Mouse (Mus musculus) lung, embryonic 16.5 days (tissue): ENCODE results near the gene Pnp2. TPM values are rescaled to one million over a fixed set of nuclear protein-coding genes. Genes with fewer than 3 reads are reported as not detected.
"Not testable (repeated sequence)": the region's sequence is repeated elsewhere in the genome, so short reads cannot be mapped to it uniquely, and the experiment has no call there.

ENCODE experiments used
- ATAC-seq: fragments of 200-750 bp; cut with Nextera tagmentation; 2 replicates; pipeline ENCODE4 v1.8.0; 2017; ENCODE audit warnings: low read depth, mild to moderate bottlenecking, moderate library complexity
- H3K27ac ChIP-seq: fragments of 300-500 bp; sonication (generic); 2 replicates; pipeline ENCODE4 v1.5.1; 2014; ENCODE audit warnings: mild to moderate bottlenecking, control low read depth, low read length
- H3K27me3 ChIP-seq: fragments of 300-500 bp; sonication (generic); 2 replicates; pipeline ENCODE4 v1.6.1; 2014; ENCODE audit warnings: low read depth, low read length, mixed read lengths; ENCODE audit not compliant: control insufficient read depth, insufficient read depth
- H3K36me3 ChIP-seq: fragments of 300-500 bp; sonication (generic); 2 replicates; pipeline ENCODE4 v1.6.1; 2014; ENCODE audit warnings: low read length; ENCODE audit not compliant: control insufficient read depth, insufficient read depth
- H3K4me1 ChIP-seq: fragments of 300-500 bp; sonication (generic); replicated peaks from 2 replicates; pipeline ENCODE4 v1.6.1; 2014; ENCODE audit warnings: low read length, mixed read lengths; ENCODE audit not compliant: control insufficient read depth, insufficient read depth
- H3K4me2 ChIP-seq: fragments of 300-500 bp; sonication (generic); 2 replicates; pipeline ENCODE4 v1.6.1; 2014; ENCODE audit warnings: low read depth, low read length, control low read depth
- H3K4me3 ChIP-seq: fragments of 300-500 bp; sonication (generic); 2 replicates; pipeline ENCODE4 v1.5.1; 2014; ENCODE audit warnings: mild to moderate bottlenecking, low read length, control low read depth
- H3K9ac ChIP-seq: fragments of 300-500 bp; sonication (generic); 2 replicates; pipeline ENCODE4 v1.6.1; 2014; ENCODE audit warnings: low read length, control low read depth
- H3K9me3 ChIP-seq: fragments of 300-500 bp; sonication (generic); 2 replicates; pipeline ENCODE4 v1.6.1; 2016; ENCODE audit warnings: low read length; ENCODE audit not compliant: control insufficient read depth
- WGBS: fragments of 180-500 bp; shearing (Covaris S2); extraction: QIAGEN DNeasy Blood & Tissue Kit; methylation state at CpG from one replicate; pipeline ENCODE4 v1.1.7; 2014; 5-methylcytosine and 5-hydroxymethylcytosine counted together
- polyA plus RNA-seq: library from polyadenylated mRNA; unstranded; fragments of >200 nt; fragmentation: Nextera tagmentation; extraction: Ambion mirVana; gene quantifications from 2 replicates; pipeline ENCODE4 v1.2.1, GENCODE M21; 2015

Gene Pnp2
- polyA plus RNA-seq, 1 experiment from 2014 or later = 0.46 TPM

DNA sequence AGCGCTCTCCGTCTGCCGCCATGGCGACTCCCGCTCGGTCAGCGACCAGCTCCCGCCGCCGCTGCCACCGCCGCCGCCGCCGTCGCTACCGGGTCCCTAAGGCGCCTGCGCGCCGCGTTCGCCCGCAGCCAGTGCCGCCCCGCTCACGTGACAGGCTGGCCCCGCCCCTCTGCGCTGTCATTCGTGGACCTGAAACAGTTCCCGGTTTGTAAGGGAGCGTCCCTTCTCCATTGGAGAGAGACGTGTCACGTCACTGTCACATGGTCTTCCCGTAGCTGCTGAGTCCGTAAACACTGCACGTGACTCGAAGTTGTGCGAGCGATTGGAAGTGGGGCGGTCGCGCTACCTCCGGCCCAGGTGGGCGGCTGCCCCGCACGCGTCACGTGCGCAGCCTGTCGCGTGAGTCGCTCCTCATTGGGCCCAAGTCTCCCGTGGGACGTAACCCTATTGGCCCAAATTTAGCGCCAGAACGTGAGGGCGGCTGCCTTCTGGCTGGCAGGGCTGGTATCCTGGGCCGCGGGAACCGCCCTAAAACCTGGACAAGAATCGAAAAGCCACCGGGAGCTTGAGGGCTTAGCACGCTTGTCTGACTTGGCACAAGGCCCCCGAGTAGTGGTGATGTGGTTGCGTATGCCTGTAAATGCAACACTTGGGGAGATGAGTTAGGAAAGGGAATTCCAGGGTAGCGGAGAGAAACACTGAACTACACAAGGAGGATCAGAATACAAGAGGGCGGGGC is 24.9 kb upstream of the Pnp2 start, which contains the start of the genes Pip4p1 and Pnp:
Gene Pip4p1 (minus strand): TSS at position 103 of the 739 bp plus-strand sequence.
Gene Pnp (plus strand): TSS at position 329 of the 739 bp plus-strand sequence.
- peak; percentile 99 for ATAC-seq
- peak within 1 kb of the TSS; percentile 97 for H3K9ac ChIP-seq
- WGBS = under 1% methylated on average over 67 of the region's 68 CpGs
- H3K27me3 ChIP-seq = no peaks in the 10 kb centered on the region
- peak within 1 kb of the TSS; percentile 90 for H3K27ac ChIP-seq
- peak within 1 kb of the TSS; percentile 84 for H3K4me2 ChIP-seq
- H3K36me3 ChIP-seq = peaks cover 22% of the 10 kb centered on the region
- H3K4me3 ChIP-seq = peak within 1 kb of the TSS; percentile 94
- peaks cover 17% of the 10 kb centered on the region for H3K4me1 ChIP-seq
- no peaks in the 10 kb centered on the region for H3K9me3 ChIP-seq

DNA sequence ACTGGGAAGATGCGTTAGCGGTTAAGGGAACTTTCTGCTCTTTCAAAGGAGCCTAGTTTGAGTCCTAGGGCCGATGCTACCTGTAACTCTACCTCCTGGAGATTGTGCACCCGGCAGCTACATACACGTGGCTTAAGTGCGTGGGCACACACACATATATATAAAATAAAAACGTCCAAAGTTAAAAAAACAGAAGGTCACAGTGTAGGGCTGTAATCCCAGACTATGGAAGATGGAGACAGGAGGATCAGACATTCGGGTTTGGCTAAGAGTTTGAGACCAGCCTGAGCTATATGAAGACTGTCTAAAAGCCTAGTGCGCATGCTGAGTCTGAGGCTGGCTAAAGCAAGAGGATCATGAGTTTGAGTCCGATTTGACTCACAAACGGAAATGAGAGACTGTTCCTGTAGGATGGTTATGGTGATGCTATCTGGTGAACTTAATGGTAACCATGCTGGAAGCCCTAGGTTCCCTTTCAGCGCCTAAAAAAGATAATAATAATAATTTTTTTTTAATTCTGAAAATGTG is 24.2 kb upstream of the Pnp2 start:
- H3K4me1 ChIP-seq = peaks cover 14% of the 10 kb centered on the region
- H3K27ac ChIP-seq = peak overlapping the region; percentile 90
- H3K36me3 ChIP-seq = peaks cover 22% of the 10 kb centered on the region
- ATAC-seq = no peak
- H3K9me3 ChIP-seq = no peaks in the 10 kb centered on the region
- 9% methylated on average over 12 of the region's 12 CpGs for WGBS
- peak overlapping the region; percentile 72 for H3K4me2 ChIP-seq
- H3K4me3 ChIP-seq = peak overlapping the region; percentile 94
- peak overlapping the region; percentile 72 for H3K9ac ChIP-seq
- no peaks in the 10 kb centered on the region for H3K27me3 ChIP-seq

DNA sequence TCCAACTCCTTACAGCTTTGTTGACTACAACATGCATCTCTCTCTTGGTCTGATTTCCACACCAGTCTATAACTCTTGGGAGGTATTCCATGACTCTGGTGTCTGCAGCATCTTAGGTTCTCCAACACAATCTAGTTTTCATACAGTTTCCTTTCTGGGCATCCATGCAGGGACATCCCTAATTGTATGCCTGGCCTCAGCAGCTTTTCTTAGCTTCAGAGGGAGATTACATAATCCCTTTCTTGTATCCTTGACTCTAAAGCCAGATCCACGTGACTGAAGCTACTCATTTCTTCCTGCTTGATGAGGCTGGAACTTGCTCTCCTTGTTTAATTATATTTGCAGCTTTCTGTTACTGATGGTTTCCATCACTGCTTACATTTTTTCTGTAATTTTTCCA is 19.1 kb upstream of the Pnp2 start:
- Histone ChIP-seq H3K4me1 (peaks cover 4% of the 10 kb centered on the region), H3K27me3 (no peaks in the 10 kb centered on the region), H3K27ac (no peak overlapping the region), H3K9ac (no peak overlapping the region), H3K36me3 (no peaks in the 10 kb centered on the region), H3K4me2 (no peak overlapping the region), H3K4me3 (no peak overlapping the region), H3K9me3 (no peaks in the 10 kb centered on the region)
- ATAC-seq = no peak
- 55% methylated on average over 1 of the region's 1 CpGs for WGBS

DNA sequence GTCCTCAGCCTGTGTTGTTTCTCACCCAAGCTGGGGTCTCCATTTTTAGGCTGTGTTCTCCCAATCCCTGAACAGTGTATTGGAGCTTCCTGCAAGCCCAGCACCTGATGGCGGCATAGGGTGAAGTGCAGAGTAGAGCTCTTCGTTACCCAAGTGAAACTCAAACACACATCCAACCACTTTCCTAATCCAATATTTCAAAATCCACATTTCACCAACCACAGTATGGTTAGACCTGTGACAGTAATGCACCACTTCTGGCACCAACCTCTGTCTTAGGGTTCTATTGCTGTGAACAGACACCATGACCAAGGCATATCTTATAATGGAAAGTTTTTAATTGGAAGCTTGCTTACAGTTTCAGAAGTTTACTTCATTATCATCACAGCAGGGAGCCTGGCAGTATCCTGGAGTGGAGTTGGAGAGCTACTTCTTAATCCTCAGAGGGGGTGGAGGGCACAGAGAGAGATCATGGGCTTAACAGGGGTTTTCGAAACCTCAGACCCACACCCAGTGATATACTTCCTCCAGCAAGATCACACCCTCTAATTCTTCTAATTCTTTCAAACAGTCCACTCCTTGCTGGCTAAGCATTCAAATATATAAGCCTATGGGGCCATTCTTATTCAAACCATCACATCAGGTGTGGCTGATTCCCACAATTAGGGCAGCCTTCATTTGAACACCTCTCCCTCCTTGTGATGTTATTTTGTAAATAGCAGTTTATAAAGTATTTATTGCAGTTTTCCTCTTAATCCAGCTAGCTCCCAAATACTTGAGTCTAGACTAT is 17.5 kb upstream of the Pnp2 start:
- H3K4me3 ChIP-seq = no peak overlapping the region
- H3K4me1 ChIP-seq = no peaks in the 10 kb centered on the region
- H3K36me3 ChIP-seq = no peaks in the 10 kb centered on the region
- no peak overlapping the region for H3K27ac ChIP-seq
- no peak for ATAC-seq
- no peaks in the 10 kb centered on the region for H3K27me3 ChIP-seq
- H3K9me3 ChIP-seq = no peaks in the 10 kb centered on the region
- no peak overlapping the region for H3K9ac ChIP-seq
- no peak overlapping the region for H3K4me2 ChIP-seq
- 85% methylated on average over 3 of the region's 3 CpGs for WGBS

DNA sequence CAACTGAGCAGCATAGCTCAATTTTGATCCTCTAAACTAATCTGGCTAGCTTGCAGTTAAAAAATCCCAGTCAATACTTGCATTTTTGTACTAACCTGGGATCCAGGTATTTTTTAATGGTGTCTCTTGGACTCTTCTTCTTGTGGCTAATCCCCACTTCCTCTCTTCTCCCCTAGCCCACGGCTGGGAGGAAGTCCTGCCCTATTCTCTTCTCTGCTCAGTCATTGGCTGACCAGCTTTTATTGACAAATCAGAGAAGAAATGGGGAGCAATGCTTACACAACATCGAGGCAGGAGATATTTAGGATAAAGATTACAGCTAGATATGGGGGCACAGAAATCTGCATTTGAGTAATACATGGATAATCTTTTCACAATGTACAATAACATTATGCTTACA is 16.9 kb upstream of the Pnp2 start:
- Histone ChIP-seq H3K36me3 (no peaks in the 10 kb centered on the region), H3K27me3 (no peaks in the 10 kb centered on the region), H3K27ac (no peak overlapping the region), H3K9ac (no peak overlapping the region), H3K9me3 (no peaks in the 10 kb centered on the region), H3K4me1 (no peaks in the 10 kb centered on the region), H3K4me3 (no peak overlapping the region), H3K4me2 (no peak overlapping the region)
- ATAC-seq = no peak
- 32% methylated on average over 2 of the region's 2 CpGs for WGBS

DNA sequence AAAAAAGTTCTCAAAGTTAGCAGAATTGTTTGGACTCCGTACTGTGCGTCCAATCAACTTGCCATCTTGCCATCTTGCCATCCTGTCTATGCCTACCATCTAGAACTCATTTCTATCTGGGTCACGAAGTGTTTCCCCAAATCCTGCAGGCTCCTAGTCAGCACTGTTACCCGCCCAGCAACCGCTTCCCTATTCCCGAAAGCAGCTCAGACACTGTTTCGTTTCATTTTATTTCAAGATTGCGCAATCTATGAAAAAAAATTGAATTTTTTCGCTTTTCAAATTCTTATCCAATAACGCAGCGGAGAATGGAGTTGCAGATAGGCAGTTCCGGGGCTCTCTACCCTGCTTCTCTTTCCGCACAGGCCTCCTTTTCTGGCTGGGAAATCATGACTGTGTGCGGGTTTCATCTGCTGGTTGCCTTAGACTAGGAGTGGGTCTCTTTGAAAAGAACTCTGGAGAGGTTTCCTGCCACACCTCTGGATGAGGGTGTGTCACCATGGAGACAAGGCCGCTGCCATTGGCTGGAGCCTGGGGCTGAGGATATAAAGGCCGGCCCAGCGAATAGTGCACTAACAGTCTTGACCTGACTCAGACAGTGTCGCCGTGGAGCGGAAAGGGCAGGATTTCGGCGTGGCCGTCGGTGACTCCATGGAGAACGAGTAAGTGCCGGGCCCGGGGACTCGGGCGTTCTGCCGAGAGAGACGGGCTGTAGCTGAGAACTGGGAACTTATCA is 11.7 kb upstream of the Pnp2 start, which contains the start of gene Gm49342:
Gene Gm49342 (plus strand): TSS at position 586 of the 736 bp plus-strand sequence.
- Histone ChIP-seq H3K9ac (peak within 1 kb of the TSS; percentile 72), H3K4me3 (peak within 1 kb of the TSS; percentile 64), H3K27me3 (no peaks in the 10 kb centered on the region), H3K4me1 (peaks cover 6% of the 10 kb centered on the region; the same call in 1 of the 2 replicates), H3K27ac (peak within 1 kb of the TSS; percentile 95), H3K36me3 (0 out of 2 replicates have a peak, but pooled peaks cover 2% of the 10 kb centered on the region), H3K4me2 (peak within 1 kb of the TSS; percentile 75), H3K9me3 (no peaks in the 10 kb centered on the region)
- ATAC-seq = peak; percentile 99
- 9% methylated on average over 31 of the region's 31 CpGs for WGBS

DNA sequence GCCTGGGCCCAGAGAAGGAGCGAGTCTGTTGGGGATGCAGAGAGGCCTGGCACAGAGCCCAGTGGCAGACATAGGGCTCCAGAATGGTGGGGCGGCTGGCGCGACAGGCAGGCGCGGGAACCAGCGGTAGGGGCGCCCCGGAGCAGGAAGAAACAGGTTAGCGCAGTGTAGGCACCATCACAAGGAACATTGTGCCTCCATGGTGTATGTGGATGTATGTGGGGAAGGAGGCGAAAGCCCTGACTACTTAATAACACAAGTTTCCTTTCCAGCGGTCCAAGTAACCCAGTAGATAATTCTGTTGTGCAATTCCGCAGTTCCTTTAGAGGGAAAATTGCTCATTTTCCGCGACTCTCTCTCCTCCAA is 11.1 kb upstream of the Pnp2 start:
- Histone ChIP-seq H3K4me3 (peak overlapping the region; percentile 64), H3K9ac (peak overlapping the region; percentile 72), H3K4me2 (peak overlapping the region; percentile 75), H3K27ac (peak overlapping the region; percentile 95)
- not testable (repeated sequence) for H3K27me3 ChIP-seq, H3K9me3 ChIP-seq, H3K36me3 ChIP-seq, H3K4me1 ChIP-seq
- peak; percentile 92 for ATAC-seq
- under 1% methylated on average over 15 of the region's 15 CpGs for WGBS

DNA sequence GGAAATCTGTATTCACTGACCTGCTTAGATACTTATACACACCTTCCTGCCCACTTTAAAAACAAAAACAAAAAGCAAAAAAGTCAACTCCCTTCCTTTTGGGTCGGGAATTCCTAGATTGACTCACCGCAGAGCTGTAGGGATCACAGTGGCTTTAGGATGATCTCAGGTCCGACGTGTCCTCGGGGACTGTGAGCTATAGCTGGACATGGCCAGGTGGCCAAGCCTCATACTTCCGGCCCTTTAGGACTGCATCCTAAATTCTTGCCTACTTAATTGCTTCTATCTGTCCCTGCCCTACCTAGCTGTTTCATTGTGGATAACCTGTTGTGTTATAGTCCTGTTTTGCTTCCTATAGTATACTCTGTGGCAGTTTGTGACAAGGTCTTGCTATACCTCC is 10.7 kb upstream of the Pnp2 start:
- peak overlapping the region; percentile 64 for H3K4me3 ChIP-seq
- peak overlapping the region; percentile 95 for H3K27ac ChIP-seq
- ATAC-seq, H3K9me3 ChIP-seq, H3K27me3 ChIP-seq, H3K4me1 ChIP-seq, H3K36me3 ChIP-seq: not testable (repeated sequence)
- H3K4me2 ChIP-seq = peak overlapping the region; percentile 75
- peak overlapping the region; percentile 72 for H3K9ac ChIP-seq
- WGBS = 8% methylated on average over 6 of the region's 6 CpGs
